Mouse (Mus musculus): ENCODE data around the gene Aldh3b1.

Gene Aldh3b1

GRCm38 (mm10) chr19:3952099-3952498, 22.5 kb upstream of the Aldh3b1 start:
- ChIA-PET POLR2A (interaction anchor here (0.6 to 1.4 kb wide), 10 partner anchors 19 to 1982 kb away, joined by 3 to 6 read pairs (median 3); partner anchors contain the start of gene Gstp2 (in 1 of the 4)), CTCF (interaction anchor here in 3 of 4 experiments (0.5 to 2.8 kb wide), 6 partner anchors 8 to 277 kb away, joined by 3 to 15 read pairs (median 6); partner anchors contain the start of gene Ndufv1 (in 1 of the 3))

- POLR2A ChIA-PET: interaction anchor here (0.6 to 1.4 kb wide), 10 partner anchors 19 to 1983 kb away, joined by 3 to 6 read pairs (median 3); partner anchors contain the start of gene Gstp2 (in 1 of the 4)
- CTCF ChIA-PET: interaction anchor here (0.5 to 2.8 kb wide), 11 partner anchors 8 to 277 kb away, joined by 3 to 15 read pairs (median 6); partner anchors contain the start of gene Ndufv1 (in 1 of the 4)
Measured at GRCm38 (mm10) chr19:3951461-3951860, 21.9 kb upstream of the Aldh3b1 start.

DNA sequence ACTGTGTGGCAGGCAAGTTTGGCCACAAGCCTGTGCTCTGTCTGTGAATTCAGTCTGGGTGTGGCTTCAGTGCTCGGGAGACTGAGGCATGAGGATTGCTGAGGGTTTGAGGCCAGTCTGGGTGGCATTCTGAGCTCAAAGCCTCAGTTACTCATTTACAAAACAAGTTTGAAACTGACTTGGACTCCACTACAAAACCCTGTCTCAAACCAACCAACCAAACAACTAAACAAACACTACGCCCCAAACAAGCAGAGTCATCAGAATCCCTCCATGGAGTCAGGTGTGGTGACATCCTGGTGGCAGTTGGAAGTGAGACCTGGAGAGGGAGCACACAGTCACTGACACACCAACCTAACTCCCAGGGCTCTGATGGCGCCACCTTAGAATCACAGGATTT, 20.7 kb upstream of the Aldh3b1 start:
- ChIA-PET CTCF (interaction anchor here in 3 of 4 experiments (0.9 to 2.8 kb wide), 9 partner anchors 10 to 97 kb away, joined by 3 to 11 read pairs (median 5); partner anchors contain the start of genes Gm49405 (in 1 of the 3), Gstp2 (in 1 of the 3) and Nudt8 (in 1 of the 3)), POLR2A (interaction anchor here in 2 of 4 experiments (0.7 to 1.2 kb wide), 3 partner anchors 62 to 140 kb away, joined by 3 read pairs; partner anchors contain the start of gene Ndufv1 (in 1 of the 2))

DNA sequence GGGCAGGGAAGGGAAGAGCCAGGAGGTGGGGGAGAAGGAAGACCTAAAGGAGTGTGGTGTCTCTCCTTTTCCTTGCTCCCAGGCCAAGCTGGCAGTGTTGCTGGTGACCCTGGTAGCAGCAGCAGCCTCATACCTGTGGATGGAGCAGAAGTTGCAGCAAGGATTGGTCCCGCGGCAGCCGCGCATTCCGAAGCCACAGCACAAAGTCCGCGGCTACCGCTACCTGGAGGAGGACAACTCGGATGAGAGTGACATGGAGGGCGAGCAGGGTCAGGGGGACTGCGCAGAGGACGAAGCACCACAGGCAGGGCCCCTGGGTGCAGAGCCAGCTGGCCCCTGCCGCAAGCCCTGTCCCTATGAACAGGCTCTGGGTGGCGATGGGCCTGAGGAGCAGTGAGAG, 18.9 kb upstream of the Aldh3b1 start:
- CTCF ChIA-PET: interaction anchor here in 3 of 4 experiments (0.6 to 3.8 kb wide), 5 partner anchors 8 to 64 kb away, joined by 3 to 42 read pairs (median 5); partner anchors contain the start of gene Ndufv1 (in 1 of the 3)
- POLR2A ChIA-PET: interaction anchor here in 3 of 4 experiments (0.7 to 1.6 kb wide), 8 partner anchors 11 to 107 kb away, joined by 3 to 4 read pairs (median 3); partner anchors contain the start of genes Acy3 (in 1 of the 3), Gm49405 (in 1 of the 3), Gstp2 (in 1 of the 3) and Nudt8 (in 1 of the 3)

- CTCF ChIA-PET: interaction anchor here (1.0 to 3.8 kb wide), 18 partner anchors 12 to 297 kb away, joined by 3 to 42 read pairs (median 9); partner anchors contain the start of genes Ndufv1 (in 3 of the 4), Aldh3b3 (in 2 of the 4), Gstp2 (in 2 of the 4) and Acy3 (in 1 of the 4)
- POLR2A ChIA-PET: interaction anchor here in 3 of 4 experiments (0.6 to 2.0 kb wide), 6 partner anchors 11 to 291 kb away, joined by 3 to 8 read pairs (median 4); partner anchors contain the start of genes Cdk2ap2 (in 1 of the 3), Gm49405 (in 1 of the 3) and Nudt8 (in 1 of the 3)
Measured at GRCm38 (mm10) chr19:3947813-3948212, 18.2 kb upstream of the Aldh3b1 start.

DNA sequence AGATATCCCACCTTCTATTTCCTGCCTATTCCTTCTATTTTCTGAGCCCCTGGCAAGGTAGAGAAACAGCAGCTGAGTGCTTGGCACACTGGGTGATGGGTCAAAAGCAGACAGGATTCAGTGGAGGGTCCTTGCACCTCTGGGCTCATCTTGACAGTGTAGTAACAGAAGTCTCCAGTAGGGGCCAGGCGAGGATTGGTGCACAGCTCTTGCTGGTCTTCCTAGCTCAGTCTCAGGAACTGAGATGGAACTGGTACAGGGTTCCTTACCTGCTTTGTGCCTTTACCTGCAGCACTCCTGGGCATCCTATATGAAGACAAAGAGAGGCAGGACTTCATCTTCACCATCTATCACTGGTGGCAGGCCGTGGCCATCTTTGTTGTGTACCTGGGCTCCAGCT, 17.1 kb upstream of the Aldh3b1 start:
- ChIA-PET CTCF (interaction anchor here (0.5 to 3.8 kb wide), 79 partner anchors 9 to 309 kb away, joined by 3 to 42 read pairs (median 5); partner anchors contain the start of genes Gstp2 (in 4 of the 4), Ndufv1 (in 4 of the 4), Aldh3b1 (in 3 of the 4) and Gm49405 (in 3 of the 4)), POLR2A (interaction anchor here (0.6 to 2.5 kb wide), 37 partner anchors 9 to 208 kb away, joined by 3 to 19 read pairs (median 5); partner anchors contain the start of genes Acy3 (in 2 of the 4), Gm49405 (in 2 of the 4), Gstp2 (in 2 of the 4) and Ndufs8 (in 2 of the 4))

DNA sequence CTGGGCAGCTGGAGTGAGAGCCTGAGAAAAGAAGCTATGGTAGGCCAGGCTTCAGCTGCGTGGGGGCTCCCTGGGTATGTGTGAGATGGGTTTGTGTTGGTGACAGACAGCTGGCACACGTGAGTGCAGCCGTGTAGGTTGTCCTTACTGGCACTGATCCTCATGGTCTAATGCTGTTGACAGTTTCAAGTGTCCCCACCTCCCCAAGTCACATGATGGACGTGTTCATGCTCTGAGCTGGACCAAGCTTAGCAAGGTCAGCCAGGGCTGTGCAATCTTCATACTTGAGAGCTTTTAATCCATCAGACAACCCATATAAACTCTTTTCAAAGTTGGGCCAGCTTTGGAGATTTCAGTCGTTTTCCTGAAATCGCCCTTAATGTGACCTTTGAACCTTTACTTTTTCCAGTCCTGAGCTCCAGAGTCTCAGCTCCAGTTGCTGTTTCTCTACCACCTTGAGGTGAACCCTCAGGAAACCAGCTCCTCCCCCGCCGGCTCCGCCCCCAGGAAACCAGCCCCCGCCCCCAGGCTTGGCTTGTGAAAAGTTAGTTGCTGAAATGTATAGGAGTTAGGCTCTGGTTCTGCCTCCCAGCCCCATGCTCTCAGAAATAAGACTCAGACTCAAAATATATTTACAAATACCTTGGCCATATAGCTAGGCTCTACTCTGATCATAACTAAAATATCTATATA, 16.4 kb upstream of the Aldh3b1 start:
- POLR2A ChIA-PET: interaction anchor here (0.6 to 2.5 kb wide), 40 partner anchors 9 to 209 kb away, joined by 3 to 19 read pairs (median 4); partner anchors contain the start of genes Acy3 (in 2 of the 4), Gm49405 (in 2 of the 4), Gstp2 (in 2 of the 4) and Ndufs8 (in 2 of the 4)
- CTCF ChIA-PET: interaction anchor here (0.5 to 3.8 kb wide), 77 partner anchors 10 to 310 kb away, joined by 3 to 42 read pairs (median 5); partner anchors contain the start of genes Gstp2 (in 4 of the 4), Ndufv1 (in 4 of the 4), Aldh3b1 (in 2 of the 4) and Aldh3b3 (in 2 of the 4)

DNA sequence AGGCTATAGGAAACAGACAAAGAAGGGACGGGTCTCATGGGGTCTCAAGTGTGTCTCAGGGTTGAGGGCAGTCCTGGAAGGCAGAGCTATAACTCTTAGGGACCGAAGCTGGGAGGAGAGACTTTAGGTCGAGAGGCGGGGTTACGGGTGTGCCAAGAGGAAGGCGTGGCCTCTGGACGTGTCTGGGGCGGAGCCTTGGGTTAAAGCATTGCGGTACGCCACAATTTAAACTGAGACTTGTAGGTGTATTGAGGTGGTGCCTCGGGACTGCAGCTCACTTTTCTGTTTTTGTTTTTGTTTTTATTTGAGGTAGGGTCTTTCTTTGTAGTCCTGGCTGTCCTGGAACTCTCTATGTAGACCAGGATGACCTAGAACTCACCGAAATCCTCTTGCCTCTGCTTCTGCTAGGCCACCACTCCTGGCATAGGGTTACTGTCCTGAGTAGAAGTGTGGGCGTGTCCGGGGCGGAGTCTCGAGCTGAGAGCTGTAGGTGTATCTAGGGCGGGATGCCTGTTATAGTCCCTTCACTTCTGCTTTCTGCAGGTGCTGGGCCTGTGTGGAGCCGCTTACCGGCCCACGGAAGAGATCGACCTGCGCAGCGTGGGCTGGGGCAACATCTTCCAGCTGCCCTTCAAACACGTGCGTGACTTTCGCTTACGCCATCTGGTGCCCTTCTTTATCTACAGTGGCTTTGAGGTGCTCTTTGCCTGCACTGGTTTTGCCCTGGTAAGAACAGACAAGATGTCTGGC, 13.6 kb upstream of the Aldh3b1 start:
- CTCF ChIA-PET: interaction anchor here (0.5 to 2.1 kb wide), 23 partner anchors 13 to 362 kb away, joined by 3 to 10 read pairs (median 4); partner anchors contain the start of genes Acy3 (in 1 of the 4), Aldh3b1 (in 1 of the 4), Gm49405 (in 1 of the 4) and Ndufs8 (in 1 of the 4)
- POLR2A ChIA-PET: interaction anchor here in 3 of 4 experiments (0.5 to 3.3 kb wide), 28 partner anchors 8 to 313 kb away, joined by 3 to 18 read pairs (median 5); partner anchors contain the start of genes Acy3 (in 2 of the 3), Gstp2 (in 2 of the 3), Ndufs8 (in 2 of the 3) and Ndufv1 (in 2 of the 3)

GRCm38 (mm10) chr19:3942315-3942714, 12.7 kb upstream of the Aldh3b1 start:
- CTCF ChIA-PET: interaction anchor here (0.5 to 2.1 kb wide), 19 partner anchors 9 to 361 kb away, joined by 3 to 10 read pairs (median 4); partner anchors contain the start of genes Acy3 (in 1 of the 4), Aldh3b1 (in 1 of the 4), Gm49405 (in 1 of the 4) and Ndufs8 (in 1 of the 4)
- POLR2A ChIA-PET: interaction anchor here in 3 of 4 experiments (0.6 to 3.3 kb wide), 21 partner anchors 12 to 466 kb away, joined by 3 to 18 read pairs (median 8); partner anchors contain the start of genes Acy3 (in 2 of the 3), Ndufs8 (in 2 of the 3), Aldh3b1 (in 1 of the 3) and Cdk2ap2 (in 1 of the 3)

DNA sequence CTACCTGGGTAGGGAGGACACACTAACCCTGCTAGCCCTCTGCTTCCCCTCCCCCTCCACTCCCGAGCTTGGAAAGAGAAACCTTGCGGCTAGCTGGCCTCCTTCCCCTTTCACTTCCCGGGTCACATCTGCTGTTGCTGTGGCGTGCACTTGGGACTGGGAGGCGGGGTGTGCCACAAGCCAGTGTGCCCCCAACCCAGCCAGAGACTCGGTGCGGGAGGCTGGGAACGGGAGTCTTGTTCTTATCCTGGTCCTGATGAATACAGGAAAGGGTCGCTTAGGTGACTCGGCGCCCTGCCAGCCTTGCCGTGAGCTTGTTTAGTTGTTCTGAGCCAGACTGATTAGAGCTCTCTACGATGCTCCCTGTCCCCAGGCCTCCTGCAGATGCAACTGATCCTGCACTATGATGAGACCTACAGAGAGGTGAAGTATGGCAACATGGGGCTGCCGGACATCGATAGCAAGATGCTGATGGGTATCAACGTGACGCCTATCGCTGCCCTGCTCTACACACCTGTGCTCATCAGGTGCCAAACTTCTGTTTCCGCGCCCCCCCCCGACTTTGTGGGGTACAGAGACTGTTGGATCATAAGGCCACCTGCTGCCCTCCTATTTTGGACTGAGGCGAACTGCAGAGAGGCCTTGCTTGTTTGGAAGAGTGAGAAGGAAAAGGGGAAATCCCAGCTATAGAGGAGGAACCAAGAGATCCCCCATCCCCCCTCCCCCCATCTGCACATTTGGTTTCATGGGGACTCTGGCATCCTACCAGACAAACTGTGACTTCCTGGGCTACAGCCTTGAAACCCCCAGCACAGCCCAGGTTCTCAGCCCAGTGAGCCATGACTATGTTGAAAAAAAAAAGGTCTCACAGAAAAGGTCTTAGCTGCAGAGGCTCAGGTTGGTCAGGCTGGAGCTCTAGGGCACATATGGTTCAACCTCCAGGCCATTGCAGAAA, 6.6 kb upstream of the Aldh3b1 start:
- ChIA-PET CTCF (interaction anchor here (0.6 to 2.3 kb wide), 24 partner anchors 9 to 811 kb away, joined by 3 to 13 read pairs (median 4); partner anchors contain the start of genes Ankrd13d (in 1 of the 4), Gm49405 (in 1 of the 4), Gstp2 (in 1 of the 4) and Ndufv1 (in 1 of the 4)), POLR2A (interaction anchor here (0.5 to 3.0 kb wide), 29 partner anchors 7 to 557 kb away, joined by 3 to 21 read pairs (median 4); partner anchors contain the start of genes Gstp2 (in 2 of the 4), Ndufv1 (in 2 of the 4), Acy3 (in 1 of the 4) and Cdk2ap2 (in 1 of the 4))

GRCm38 (mm10) chr19:3935032-3935895, 5.7 kb upstream of the Aldh3b1 start, which contains the start of gene Unc93b1:
TSS of gene Unc93b1 (plus strand) at chr19:3935186.
- ChIA-PET POLR2A (interaction anchor here (0.5 to 3.0 kb wide), 24 partner anchors 8 to 556 kb away, joined by 3 to 21 read pairs (median 4); partner anchors contain the start of genes Gstp2 (in 2 of the 4), Ndufv1 (in 2 of the 4), Acy3 (in 1 of the 4) and Gstp1 (in 1 of the 4)), CTCF (interaction anchor here (0.6 to 2.3 kb wide), 19 partner anchors 8 to 812 kb away, joined by 3 to 13 read pairs (median 4); partner anchors contain the start of genes Gm49405 (in 1 of the 4), Gstp2 (in 1 of the 4), Ndufv1 (in 1 of the 4) and Nudt8 (in 1 of the 4))

GRCm38 (mm10) chr19:3931716-3932115, 2.1 kb upstream of the Aldh3b1 start:
- ChIA-PET CTCF (interaction anchor here in 3 of 4 experiments (0.6 to 1.5 kb wide), 4 partner anchors 9 to 163 kb away, joined by 3 to 8 read pairs (median 4); partner anchors contain the start of gene Ndufv1 (in 1 of the 3)), POLR2A (interaction anchor here in 3 of 4 experiments (0.7 to 2.9 kb wide), 10 partner anchors 12 to 297 kb away, joined by 3 to 20 read pairs (median 4); partner anchors contain the start of genes Ndufv1 (in 2 of the 3), Acy3 (in 1 of the 3), Gstp2 (in 1 of the 3) and Ndufs8 (in 1 of the 3))

- ChIA-PET CTCF (interaction anchor here in 3 of 4 experiments (0.8 to 3.6 kb wide), 12 partner anchors 12 to 167 kb away, joined by 3 to 8 read pairs (median 3); partner anchors contain the start of genes Ndufv1 (in 2 of the 3), Cdk2ap2 (in 1 of the 3) and Ndufs8 (in 1 of the 3)), POLR2A (interaction anchor here in 3 of 4 experiments (0.7 to 2.9 kb wide), 34 partner anchors 10 to 396 kb away, joined by 3 to 20 read pairs (median 4); partner anchors contain the start of genes Gm49405 (in 2 of the 3), Ndufs8 (in 2 of the 3), Ndufv1 (in 2 of the 3) and Nudt8 (in 2 of the 3))
Measured at GRCm38 (mm10) chr19:3930262-3931057, 852 bp upstream of the Aldh3b1 start.

All from embryonic stem cell, embryonic (primary cell).